Mouse (Mus musculus): Measurements from ENCODE around the gene Ogfod2.

Ogfod2 gene

DNA sequence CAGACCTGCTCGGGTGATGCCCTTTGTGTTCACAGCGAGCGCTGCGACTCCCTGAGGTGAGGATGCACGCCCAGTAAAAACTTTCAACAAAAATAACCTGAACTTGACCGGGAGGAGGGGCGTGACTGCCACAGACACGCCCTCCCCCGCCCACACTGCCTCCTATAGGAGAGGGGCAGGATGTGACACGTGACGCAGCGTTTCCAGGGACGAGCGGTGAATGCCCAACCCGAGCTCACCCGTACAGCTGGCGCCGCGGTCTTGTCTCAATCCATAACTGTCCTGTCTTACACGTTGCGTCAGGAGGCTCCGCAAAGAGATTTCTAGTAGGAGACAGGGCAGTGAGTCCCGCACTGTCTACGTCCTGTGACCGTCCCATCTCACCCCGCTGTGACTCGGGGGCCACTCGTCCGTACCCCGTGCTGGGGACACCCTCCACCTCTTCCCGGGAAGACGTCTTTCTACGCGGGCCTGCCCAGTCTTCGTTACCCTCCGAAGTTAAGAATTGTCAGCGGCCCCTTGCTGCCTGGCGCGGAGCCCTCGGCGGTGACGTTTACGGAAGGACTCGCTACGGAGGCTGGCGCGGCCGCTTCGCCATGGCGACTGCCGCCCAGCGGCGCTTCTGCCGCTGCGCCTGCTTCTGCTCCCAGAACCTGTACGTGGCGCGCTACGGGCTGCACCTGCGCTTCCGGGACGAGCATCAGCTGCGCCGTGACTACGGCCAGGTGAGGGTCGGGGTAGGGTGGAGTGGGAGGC lies at the start of gene Ogfod2:
Gene Ogfod2 (plus strand): TSS at position 556 of the 756 bp plus-strand sequence.
- DNase-seq: peak; percentile 89 to 91

DNA sequence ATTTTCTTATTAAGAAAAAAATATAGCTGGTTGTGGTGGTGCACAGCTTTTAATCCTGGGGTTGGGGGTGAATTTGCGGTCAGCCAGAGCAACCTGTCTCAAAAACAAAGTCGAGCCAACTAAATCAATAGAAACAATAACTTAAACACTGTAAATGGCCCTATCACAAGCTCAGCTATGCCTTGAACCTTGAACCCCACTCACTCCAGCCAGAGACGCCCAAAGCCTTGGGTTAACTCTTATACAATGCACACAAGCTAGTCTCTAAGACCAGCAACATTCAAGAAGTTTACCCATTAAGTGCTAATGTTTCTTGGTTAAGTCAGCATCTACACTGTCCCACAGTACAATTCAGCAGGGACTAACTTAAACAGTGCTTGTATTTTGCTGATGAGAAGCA lies 42.4 kb upstream of the Ogfod2 start:
- DNase-seq: no peak

DNA sequence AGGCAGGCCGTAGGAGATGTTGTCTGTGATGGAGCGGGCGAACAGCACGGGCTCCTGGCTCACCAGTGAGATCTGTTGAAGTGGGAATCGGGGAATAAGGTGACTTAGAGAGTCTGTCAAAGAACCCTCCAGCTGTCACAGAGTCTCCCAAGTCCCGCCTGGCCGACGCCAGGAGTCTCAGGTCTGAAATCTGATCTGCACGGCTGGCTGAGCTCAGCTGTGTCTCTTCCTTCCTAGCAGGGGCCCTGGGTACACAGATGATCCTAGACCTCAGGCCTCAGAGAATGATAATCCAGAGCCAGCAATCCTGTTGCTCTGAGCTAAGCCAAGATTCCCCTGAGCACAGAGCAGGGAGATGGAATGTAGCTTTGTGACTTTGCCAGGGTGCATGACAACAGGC lies 38.4 kb upstream of the Ogfod2 start:
- DNase-seq: no peak

DNA sequence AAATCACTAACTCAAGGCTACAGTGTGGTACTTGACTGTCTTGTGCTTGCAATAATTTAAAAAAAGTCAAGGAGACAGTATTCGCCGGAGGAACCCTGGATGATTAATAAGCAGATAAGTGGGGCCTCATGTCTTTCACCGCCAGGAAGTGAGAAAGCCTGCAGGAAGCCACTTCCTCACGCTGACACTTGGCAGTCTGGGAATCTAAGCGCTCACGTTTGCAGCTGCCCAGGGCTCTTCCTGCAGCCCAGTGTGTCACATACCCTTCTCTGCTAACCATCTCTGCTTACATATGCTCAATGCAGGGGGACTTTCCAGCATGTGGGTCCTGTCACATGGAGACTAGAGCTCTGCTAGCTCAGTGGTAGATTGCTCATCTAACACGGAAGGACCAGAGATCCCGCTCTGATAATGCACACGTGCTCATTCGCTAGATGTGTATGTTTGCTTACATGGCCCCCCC lies 37.2 kb upstream of the Ogfod2 start:
- DNase-seq: peak in 1 of 2 experiments; percentile 53

DNA sequence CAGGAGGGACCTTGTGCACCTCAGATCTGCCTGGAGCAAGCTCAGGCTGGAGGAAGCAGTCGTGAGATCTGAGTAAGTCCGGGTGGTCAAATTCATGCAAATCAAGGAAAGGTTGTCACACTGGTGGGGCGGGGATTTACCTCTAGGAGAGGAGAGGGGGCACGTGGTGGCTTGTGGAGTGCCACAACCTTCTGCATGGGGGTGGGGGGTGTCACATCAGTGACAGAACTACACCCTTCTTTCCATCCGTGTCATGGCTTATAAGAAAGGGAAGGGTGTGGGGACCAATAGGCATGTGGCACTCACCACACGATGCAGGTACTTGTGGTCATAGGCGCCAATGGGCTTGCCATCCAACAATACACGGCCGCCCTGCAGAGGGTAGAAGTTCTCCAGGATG lies 36.4 kb upstream of the Ogfod2 start:
- DNase-seq: no peak

DNA sequence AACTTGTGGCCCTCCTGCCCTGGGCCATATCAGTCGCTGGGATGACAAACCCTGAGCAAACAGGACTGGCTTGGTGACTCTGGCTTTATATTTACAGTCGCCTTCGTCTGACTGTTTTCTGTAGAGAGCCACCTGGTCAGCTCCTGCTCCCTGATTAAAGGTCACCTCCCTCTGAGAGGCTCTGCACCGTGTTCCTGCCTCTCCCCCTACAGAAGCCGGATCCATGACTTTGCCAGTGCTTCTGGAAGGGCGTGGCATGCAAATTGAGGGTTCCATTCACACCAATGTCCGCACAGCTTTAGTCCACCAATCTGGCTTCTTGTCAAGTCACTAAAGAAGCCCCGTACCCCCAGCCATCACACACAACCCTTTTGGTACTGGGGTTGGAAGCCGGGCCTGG lies 35.5 kb upstream of the Ogfod2 start:
- DNase-seq: no peak

DNA sequence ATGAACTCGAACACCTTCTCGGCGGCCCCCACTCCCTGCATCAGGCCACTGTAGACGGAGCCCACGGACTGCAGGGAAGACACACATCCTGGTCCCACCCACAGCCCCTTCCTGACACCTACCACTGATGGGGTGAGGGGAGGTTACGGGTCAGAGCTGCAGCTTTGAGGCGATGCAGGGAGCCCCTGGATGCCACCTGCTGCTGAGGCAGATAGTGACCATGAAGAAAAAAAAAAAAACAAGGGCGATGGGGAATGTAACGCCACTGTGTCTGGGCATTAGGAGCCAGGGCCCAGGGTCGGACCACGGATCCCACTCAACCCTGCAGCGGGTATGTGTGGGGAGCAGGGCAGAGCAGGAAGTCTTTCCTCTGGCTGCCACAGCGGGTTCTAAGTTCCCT lies 34.9 kb upstream of the Ogfod2 start:
- DNase-seq: peak in 1 of 2 experiments; percentile 35

DNA sequence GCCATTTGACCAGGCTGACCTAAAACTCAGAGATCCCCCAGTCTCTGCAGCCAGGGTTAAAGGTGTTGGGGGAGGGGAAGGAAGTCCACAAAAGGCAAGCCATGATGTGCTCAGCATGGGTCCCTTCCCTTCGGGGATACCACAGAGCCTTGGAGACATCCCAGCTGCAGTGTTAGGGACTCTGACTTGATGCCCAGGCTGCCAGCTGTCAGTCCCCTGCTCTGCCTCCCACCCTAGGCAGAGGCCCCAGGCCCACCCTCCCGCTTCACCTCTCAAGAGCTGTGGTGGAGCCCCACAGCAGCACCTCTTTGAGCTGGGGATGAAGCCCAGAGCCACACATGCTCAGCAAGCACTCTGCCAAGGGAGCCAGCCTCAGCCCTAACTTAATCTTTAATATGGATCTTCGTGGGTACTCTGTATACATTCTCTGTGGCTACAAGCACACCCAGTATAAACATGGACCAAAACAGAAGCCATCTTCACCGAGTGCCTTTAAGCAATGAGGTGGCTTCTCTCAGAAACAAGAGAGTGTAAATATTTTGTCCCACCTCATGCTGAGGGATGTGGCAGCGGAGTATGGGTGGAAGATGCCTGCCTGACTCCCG lies 34.1 kb upstream of the Ogfod2 start:
- DNase-seq: peak in 1 of 2 experiments; percentile 41

DNA sequence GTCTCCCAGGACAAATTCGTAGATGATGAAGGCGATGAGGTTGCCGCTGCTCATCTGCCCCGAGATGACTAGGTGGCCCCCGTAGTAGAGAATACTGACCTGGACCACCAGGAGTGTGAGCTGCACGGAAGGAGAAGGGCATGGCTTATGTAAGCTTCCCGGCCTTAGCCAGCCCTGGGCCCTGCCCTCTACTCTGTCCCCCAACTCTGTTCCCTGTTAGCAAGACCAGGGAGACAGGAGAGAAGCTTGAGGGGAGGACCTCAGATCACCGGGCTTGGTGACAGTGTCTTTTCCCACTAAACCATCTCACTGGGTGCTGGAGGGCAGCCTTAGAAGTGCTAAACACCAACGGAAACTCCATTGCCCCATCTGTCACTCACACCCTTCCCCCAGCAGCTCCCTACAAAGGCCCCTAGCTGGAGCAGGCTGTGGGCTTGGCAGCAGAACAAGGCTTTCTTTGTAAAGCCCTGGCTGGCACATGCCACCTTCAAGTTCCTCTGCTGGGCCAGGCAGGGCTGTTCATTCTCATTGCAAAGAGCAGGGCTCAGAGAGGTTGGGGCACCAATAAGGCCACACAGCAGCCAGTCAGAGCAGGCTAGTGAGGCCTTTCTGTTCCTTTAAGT lies 33.2 kb upstream of the Ogfod2 start:
- DNase-seq: peak; percentile 52 to 71

DNA sequence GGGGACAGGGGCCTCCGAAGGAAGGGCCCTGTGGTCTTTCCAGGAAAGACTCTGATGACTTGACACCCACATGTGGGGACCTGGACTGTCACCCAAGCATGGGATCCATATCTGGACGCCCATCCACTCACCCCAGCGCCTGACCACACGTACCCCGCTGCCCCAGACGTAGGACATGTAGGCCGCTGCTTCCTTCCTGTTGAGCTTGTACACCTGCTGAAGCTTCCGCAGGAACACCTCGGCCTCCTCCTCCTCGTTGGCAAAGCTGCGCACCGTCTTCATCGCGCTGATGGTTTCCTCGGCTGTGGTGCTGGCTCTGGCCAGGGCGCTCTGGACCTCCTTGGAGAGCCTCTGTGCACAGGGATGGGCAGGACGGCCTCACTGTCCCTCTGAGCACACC lies 32.2 kb upstream of the Ogfod2 start:
- peak; percentile 64 to 74 for DNase-seq

DNA sequence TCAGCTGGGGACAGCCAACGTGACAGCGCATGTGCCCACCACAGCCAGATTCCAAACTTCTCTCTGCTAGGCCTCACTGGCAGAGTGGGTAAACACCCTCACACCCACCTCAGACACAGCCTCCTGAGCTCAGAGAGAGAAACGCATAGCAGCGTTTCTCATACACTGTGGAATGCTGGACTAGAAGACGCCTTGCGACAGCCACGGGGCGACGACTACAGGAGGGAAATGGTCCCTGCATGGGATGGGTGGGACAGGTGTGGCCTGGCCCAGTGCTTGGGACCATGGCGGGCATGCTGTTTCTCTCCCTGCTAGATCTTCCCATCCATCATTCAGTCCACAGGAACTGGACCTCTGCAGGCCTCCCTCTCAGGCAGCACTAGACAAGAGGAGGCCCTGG lies 29.6 kb upstream of the Ogfod2 start:
- DNase-seq: no peak

DNA sequence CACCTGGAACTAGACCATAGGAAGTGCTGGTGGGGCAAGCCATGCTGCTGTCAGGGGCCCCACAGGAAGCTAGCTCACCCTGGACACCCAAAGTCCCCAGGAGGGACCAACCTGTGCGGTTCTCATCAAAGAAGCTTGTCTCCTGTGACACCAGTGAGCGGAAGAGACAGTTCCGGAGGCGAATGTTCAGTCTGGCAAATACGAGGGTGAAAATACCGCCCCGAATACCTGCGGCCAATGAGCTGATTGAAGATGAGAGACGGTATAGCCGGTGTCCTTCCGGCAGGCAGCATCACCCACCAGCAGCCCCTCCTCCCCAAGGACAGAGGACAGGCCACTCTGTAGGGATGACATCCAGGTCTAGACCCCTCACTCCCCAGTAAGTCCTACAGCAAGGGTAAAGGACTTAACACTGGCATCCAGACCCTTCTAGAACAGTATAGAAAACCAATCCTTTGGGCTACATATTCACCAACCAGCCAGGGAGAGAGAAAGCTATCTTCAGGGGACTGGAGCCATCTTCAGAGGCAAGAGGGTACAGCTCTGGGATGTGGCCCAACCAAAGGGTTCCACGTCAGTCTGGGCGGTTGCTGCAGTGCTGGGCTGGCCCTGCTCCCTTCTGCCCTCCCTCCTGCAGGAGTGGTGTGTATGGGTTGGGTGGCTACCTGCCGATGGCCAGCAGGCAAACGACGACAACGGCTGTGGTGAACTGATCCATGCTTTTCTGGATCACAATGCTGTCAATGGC lies 29.0 kb upstream of the Ogfod2 start:
- DNase-seq: no peak

DNA sequence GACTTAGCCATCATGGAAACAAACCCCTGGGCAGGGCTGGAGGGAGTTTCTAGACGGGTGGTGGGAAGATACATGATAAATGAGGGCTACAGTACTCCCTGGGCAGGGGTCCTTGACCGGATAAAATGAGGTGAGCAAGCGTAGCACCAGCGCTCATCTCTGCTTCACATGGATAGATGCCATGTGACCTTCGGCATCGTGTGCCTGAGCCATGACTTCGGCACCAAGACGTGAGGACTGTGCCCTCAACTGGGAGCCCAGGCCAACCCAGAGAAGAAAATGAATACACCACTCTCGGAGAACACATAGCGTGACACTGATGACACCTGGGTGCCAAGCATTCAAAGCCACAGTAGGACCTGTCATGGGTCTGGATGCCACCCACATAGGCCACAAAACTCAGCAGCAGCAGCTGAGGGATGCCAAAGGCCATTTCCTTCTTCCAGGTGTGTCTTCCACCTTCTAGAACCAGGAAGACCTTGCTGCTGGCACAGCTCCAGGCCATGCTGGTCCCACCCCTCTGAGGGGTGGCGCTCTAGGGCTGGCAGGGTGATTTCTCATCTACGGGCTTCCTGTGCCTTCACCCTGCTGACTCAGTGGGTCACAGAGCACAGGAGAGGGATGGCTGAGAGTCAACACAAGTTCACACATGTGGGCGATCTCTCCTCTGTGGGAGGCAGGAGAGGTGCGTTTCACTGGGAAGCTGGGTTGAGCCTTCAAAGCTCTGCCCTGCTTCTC lies 28.1 kb upstream of the Ogfod2 start:
- peak in 1 of 2 experiments; percentile 65 for DNase-seq

DNA sequence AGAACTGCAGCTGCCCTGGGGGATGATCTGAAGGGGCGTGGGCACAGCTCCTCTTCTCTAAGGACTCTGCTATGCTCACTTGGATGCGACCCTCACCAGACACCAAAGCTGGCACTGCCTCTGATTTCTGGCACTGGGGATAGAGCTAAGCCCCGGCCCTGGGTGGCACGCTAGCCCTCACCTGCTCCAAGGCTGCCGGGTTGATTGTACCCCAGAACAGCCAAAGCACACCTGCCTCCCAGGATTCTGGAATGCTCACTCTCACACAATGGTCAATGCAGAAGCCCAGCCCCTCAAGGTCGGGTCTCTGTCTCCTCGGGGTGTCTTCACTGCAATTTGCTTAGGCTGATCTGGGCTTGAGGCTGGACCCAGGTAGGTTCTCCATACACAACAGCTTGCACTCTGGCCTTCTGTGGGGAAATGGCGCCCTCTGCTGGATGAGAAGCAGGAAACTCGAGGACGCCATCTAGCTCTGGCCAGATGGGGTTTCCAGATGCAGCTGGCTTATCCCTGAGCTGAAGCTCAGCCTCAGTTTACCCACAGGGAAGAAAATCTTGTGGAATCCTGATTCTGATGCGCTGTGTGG lies 27.4 kb upstream of the Ogfod2 start:
- DNase-seq: peak; percentile 68 to 77

DNA sequence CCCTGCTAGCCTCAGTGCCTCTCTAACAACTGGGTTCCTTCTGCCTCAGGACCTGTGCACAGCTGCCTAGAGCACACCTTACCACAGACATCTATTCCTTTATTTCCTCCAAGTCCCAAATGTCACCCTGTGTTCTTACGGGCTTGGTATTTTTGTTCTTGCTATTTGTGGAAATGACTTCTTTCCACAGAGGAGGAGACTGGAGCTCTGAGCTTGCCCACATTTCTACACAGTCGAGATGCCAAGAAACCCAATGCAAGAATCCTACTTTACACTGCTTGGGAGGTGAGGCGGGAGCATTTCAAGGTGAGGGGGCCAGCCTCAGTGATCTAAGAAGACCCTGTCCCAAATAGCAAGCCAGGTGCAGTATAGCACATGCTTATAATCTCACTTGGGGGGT lies 26.6 kb upstream of the Ogfod2 start:
- no peak for DNase-seq

DNA sequence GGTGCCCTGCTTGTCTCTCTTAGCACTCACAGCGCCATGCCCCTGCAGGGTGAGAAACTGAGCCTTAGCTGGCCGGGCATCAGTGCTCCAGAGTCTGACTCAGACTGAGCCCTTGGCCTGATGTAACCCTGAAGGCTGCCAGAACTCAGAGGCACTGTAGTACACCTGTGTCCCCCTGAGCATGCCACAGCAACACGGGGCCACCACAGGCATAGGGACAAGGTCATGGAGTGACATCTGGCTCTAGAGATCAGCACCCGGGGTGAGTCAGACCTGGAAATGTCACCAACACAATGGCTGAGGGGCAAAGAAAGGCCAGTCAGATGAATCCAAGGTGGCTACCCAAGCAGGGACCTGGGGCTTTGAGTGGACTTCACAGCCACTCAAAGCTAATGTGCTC lies 25.2 kb upstream of the Ogfod2 start:
- DNase-seq: no peak

DNA sequence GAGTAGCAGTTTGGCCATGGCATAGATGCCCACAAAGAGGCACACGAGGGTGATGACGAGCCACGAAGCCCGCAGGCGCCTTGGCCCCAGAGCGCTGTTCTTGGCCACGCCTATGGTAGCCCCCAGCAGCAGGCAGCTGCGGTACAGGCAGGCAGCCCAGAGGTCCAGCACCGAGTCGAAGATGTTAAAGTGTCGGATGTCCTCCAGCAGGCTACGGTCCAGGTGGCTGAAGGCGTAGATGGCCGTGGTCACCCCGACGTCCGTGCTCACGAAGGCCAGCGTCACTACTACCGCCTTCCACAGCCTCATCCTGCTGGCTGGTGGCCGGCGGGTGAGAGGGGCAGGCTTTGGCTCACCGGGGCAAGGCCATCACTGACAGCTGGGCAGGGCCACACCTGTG lies 22.2 kb upstream of the Ogfod2 start:
- no peak for DNase-seq

DNA sequence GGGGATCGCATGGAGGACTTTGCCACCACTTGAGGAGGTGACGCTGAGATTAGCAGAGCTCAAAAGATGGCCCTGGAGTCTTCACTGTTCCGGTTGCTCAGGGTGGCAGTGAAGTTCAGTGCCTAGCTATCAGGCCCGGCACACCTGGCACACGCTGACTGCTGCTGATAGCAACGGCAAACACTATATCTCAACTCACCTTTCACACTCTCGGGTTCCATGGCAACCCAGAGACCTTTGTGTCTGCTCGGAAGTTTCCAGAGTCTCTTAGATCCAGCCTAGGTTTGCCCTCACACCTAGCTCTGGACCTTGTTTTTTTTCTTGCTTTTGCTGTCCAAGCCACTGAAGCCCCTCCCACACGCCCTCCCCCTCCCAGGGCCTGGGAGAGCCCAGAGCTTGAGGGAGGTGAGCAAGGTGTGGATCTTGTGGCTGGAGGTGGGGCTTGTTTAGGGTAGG lies 20.1 kb upstream of the Ogfod2 start:
- DNase-seq: no peak

DNA sequence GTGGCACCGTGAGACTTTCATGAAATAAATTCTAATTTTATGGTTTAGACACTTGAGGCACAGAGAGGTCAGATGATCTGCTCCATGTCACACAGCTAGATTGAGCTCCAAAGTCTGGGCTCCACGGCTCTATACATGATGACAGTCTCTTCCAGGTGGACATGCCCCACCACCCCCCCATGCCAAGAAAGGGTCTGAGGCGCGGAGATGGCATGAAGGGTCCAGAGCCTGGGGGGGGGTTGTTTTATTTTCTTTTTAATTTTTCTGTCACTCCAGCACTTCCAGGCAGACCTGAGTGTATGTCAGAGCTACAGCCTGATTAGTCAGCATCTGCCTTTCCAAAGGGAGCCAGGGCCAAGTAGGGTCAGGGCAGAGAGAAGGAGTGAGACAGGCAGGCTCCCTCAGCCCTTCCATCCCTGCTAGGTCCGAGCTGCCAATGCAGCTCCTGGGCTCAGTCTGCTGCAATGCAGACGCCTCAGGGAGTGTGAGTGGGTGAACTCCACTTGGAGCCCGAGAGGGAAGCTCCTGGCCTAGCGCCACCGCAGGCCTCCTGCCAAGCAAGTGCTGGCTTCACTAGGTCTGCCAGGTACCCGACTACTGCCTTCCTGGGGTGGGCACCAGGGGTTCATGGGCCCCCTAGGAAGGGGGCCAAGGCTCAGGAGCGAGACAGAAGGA lies 18.8 kb upstream of the Ogfod2 start:
- no peak for DNase-seq

DNA sequence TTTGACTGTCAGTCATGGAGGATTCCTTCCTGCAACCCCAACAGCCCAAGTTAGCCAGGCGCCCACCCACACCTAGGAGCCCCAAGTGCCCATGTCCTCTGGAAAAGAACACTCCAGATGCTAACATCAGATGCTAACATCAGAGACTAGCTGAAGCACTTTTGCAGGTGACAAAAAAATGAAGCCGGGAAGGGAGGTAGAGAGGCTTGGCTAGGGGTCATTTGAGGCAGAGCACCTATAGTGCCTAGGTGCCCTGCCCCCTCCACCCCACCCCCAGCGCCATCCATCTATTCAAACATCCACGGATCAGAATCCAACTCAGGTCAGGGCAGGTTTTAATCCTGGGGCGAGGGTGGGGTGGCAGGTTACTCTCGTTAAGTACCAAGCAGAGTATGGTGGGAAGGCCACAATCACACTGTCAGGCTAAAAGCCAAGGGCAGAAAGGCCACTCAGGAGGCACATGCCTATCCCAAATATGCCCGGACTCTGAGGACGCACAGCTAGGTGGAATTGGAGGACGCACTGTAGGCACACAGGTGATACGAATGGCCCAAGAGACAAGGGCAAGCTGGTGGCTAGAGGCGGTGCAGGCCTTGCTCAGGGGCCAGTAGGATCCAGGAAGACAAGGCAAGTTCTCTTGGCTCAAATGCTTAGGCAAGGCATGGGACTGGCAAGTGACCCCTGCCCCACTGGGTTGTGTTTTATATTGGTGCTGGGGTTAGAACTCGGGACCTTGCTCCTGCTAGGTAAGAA lies 18.1 kb upstream of the Ogfod2 start:
- no peak for DNase-seq

Measured in thymus, adult 18-20 months (tissue).